Mouse (Mus musculus): ENCODE results near the gene Slc12a6. TPM values are rescaled to one million over a fixed set of nuclear protein-coding genes. Genes with fewer than 3 reads are reported as not detected.

The Slc12a6 gene
- polyA plus RNA-seq, 1 experiment from 2014 or later, result 10.5 TPM

- H3K36me3 ChIP-seq, result peaks cover 9% of the 10 kb centered on the region; the same call in 1 of the 2 replicates
- WGBS, result 86% methylated on average over 2 of the region's 2 CpGs
- H3K4me2 ChIP-seq, result no peak overlapping the region
- H3K4me1 ChIP-seq, result no peaks in the 10 kb centered on the region
- H3K9me3 ChIP-seq, result no peaks in the 10 kb centered on the region
- no peak overlapping the region for H3K9ac ChIP-seq
- ATAC-seq (ENCODE audit: insufficient read depth, low FRiP score, low read depth), result no peak
- no peak overlapping the region for H3K27ac ChIP-seq
- no peaks in the 10 kb centered on the region for H3K27me3 ChIP-seq (replicated peaks)
- H3K4me3 ChIP-seq (replicated peaks), result no peak overlapping the region
These were observed 74.1 kb downstream of the Slc12a6 start for GRCm38 (mm10) chr2:112339736-112340135.

GRCm38 (mm10) chr2:112341117-112341516 lies 75.5 kb downstream of the Slc12a6 start:
- Histone ChIP-seq H3K9ac (no peak overlapping the region), H3K4me1 (no peaks in the 10 kb centered on the region), H3K27ac (no peak overlapping the region), H3K4me3 (replicated peaks) (no peak overlapping the region), H3K36me3 (peaks cover 8% of the 10 kb centered on the region; the same call in 1 of the 2 replicates), H3K9me3 (no peaks in the 10 kb centered on the region), H3K27me3 (replicated peaks) (no peaks in the 10 kb centered on the region), H3K4me2 (no peak overlapping the region)
- WGBS, result 69% methylated on average over 3 of the region's 3 CpGs
- no peak for ATAC-seq (ENCODE audit: insufficient read depth, low FRiP score, low read depth)

DNA sequence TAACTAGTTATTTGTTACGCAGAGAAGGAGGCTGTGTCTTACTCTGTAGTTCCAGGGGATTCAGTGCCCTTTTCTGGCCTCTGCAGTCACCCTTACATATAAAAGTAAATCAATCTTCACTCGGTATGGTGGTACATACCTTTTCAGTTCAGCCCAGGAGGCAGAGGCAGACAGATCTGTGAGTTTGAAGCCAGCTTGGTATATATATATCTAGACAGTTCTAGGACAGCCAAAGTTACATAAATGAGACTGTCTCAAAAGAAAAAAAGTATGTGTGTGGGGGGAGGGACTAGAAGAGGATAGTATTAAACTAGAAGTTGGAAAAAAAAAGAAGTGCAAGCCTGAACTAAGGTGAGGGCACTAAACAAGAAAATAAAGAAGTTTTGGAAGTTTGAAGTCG lies 82.6 kb downstream of the Slc12a6 start:
- 85% methylated on average over 3 of the region's 3 CpGs for WGBS
- Histone ChIP-seq H3K9me3 (no peaks in the 10 kb centered on the region), H3K4me3 (replicated peaks) (no peak overlapping the region), H3K27ac (no peak overlapping the region), H3K36me3 (peaks cover 12% of the 10 kb centered on the region; the same call in 1 of the 2 replicates), H3K9ac (no peak overlapping the region), H3K27me3 (replicated peaks) (no peaks in the 10 kb centered on the region), H3K4me1 (no peaks in the 10 kb centered on the region), H3K4me2 (no peak overlapping the region)
- ATAC-seq (ENCODE audit: insufficient read depth, low FRiP score, low read depth), result no peak

DNA sequence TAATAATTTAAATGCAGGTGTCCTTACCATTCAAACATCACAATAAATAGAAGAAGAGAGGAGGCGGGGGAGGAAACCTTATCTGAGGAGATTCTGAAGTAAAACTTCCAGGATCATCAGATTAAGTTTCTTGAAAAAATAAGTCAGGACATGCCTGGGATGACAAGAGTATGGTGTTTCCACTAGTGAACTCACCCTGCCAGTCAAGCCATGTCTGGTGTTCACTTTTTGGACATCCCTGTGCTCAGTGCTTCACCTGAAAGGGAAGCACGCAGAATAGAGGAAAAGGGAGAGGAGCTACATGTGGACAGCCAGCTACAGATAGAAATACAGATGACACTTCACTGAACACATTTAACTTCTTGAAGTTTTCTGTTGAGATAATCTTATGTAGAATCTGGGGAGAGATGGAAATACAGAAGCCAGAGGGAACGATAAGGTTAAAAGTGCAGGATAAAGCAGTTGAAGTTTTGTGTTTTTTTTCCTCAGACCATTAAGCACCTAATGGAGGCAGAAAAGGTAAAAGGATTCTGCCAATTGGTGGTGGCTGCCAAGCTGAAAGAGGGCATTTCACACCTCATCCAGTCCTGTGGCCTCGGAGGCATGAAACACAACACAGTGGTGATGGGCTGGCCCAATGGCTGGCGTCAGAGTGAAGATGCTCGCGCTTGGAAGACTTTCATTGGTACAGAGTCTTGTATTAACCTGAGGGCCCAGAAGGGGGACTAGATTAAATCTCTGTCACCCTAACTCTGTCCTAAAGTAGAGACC lies 88.2 kb downstream of the Slc12a6 start:
- Histone ChIP-seq H3K27ac (no peak overlapping the region), H3K4me1 (no peaks in the 10 kb centered on the region), H3K4me3 (replicated peaks) (no peak overlapping the region), H3K9me3 (no peaks in the 10 kb centered on the region), H3K4me2 (no peak overlapping the region), H3K27me3 (replicated peaks) (no peaks in the 10 kb centered on the region), H3K36me3 (peaks cover 25% of the 10 kb centered on the region), H3K9ac (no peak overlapping the region)
- WGBS, result 89% methylated on average over 7 of the region's 7 CpGs
- no peak for ATAC-seq (ENCODE audit: insufficient read depth, low FRiP score, low read depth)

DNA sequence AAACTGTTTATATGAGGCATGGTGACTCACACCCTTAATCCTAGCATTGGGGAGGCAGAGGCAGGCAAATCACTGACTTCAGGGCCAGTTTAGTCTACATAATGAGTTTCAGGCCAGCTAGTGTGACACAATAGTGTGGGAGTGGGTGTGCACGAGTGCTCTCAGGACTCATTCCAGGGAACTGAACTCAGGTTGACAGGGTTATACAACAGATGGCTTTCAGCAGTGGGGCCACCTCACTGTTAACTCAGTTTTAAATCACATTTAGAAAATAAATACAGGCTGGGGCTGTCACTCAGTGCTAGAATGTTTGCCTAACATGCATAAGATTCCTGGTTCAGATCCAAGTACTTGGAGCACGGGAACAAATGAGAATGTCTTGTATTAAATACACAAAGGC lies 94.0 kb downstream of the Slc12a6 start:
- no peak overlapping the region for H3K9ac ChIP-seq

DNA sequence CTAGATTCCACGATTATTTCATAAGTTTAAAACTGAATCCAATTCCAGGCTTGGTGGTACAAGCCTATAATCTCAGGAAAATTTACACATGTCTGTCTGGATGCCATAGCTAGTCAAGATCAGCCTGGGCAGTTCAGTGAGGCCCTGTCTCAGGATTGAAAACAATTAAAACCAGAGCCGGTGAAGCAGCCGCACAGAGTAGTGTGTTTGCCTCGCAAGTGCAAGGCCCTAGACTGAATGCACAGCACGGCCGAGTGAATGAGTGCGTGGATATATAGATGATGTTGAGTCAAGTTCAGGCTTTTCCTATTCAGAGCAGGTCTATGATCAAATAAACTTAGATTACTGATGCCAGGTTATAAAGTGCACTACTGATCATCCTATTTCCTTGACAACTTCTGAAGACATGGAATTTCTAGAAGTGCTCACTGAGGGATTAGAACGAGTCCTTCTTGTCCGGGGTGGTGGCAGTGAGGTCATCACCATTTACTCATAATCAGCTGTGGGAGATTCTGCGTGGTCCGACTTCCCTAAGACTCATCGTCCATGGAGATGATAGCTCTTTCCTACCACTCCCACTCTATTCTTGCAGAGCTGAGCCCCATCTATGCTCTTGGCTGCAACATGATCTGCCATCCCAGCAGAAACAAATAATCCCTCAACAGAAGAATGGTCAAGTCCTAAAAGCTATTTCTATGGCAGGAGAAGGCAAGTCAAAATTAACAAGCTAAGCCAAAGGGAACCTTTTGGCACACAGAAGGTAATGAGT lies 94.6 kb downstream of the Slc12a6 start:
- Histone ChIP-seq H3K27me3 (replicated peaks) (no peaks in the 10 kb centered on the region), H3K36me3 (peaks cover 33% of the 10 kb centered on the region), H3K9ac (no peak overlapping the region), H3K9me3 (no peaks in the 10 kb centered on the region), H3K4me3 (replicated peaks) (no peak overlapping the region), H3K27ac (no peak overlapping the region), H3K4me1 (no peaks in the 10 kb centered on the region), H3K4me2 (no peak overlapping the region)
- ATAC-seq (ENCODE audit: insufficient read depth, low FRiP score, low read depth), result no peak
- WGBS, result 83% methylated on average over 12 of the region's 12 CpGs

More for the DNA sequence above, 94.0 kb downstream of the Slc12a6 start:
- Histone ChIP-seq H3K27ac (no peak overlapping the region), H3K4me2 (no peak overlapping the region), H3K9me3 (no peaks in the 10 kb centered on the region), H3K27me3 (replicated peaks) (no peaks in the 10 kb centered on the region), H3K36me3 (peaks cover 33% of the 10 kb centered on the region), H3K4me3 (replicated peaks) (no peak overlapping the region), H3K4me1 (no peaks in the 10 kb centered on the region)
- ATAC-seq (ENCODE audit: insufficient read depth, low FRiP score, low read depth), result no peak
- WGBS, result 53% methylated on average over 2 of the region's 2 CpGs

DNA sequence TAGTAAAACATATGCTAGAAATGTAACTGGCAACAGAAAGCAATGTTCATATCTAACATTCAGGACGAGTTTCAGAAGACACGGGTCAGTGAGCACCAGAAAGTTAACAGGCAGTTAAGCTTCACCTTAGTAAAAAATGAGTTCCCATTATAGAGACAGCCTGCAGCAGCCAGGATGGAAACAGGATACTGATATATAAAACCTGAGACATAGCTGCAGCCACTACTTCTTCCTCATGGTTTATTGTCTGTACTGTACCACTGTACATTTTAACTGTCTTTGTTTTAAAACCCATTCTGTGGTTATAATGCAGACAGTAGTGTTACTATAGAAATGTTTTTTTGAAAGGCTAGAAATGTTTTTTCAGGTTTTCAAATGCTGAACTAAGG lies 95.2 kb downstream of the Slc12a6 start:
- Histone ChIP-seq H3K9ac (no peak overlapping the region), H3K4me2 (no peak overlapping the region), H3K4me3 (replicated peaks) (no peak overlapping the region), H3K9me3 (no peaks in the 10 kb centered on the region), H3K27ac (no peak overlapping the region), H3K27me3 (replicated peaks) (no peaks in the 10 kb centered on the region), H3K36me3 (peaks cover 33% of the 10 kb centered on the region), H3K4me1 (no peaks in the 10 kb centered on the region)
- 70% methylated on average over 2 of the region's 2 CpGs for WGBS
- ATAC-seq (ENCODE audit: insufficient read depth, low FRiP score, low read depth), result no peak

DNA sequence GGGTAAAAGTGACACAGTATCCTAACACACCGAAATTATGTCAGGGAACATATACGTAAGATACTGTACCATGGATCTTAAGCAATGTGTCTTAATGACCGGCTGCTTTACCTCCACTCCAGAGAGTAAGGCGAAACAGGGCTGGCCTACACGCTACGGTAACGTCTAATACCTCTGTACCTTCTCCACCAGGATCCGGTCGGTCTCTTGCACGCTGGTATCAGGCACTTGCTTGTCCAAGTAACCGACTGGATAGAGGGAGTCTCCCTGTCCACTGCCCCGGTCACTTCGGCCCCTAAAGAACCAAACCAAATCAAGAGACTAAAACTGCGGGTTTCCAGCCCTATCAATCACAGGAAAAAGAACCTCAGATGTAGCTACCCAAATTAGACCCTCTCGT lies 101.6 kb downstream of the Slc12a6 start:
- no peak overlapping the region for H3K27ac ChIP-seq
- H3K4me2 ChIP-seq, result peak overlapping the region; percentile 71
- H3K9me3 ChIP-seq, result no peaks in the 10 kb centered on the region
- 16% methylated on average over 15 of the region's 15 CpGs for WGBS
- H3K4me1 ChIP-seq, result no peaks in the 10 kb centered on the region; the same call in 1 of the 2 replicates
- H3K27me3 ChIP-seq (replicated peaks), result no peaks in the 10 kb centered on the region
- peak overlapping the region; percentile 99 for H3K4me3 ChIP-seq (replicated peaks)
- ATAC-seq (ENCODE audit: insufficient read depth, low FRiP score, low read depth), result peak; percentile 19; the same call in 1 of the 2 replicates
- peak overlapping the region; percentile 85 for H3K9ac ChIP-seq
- H3K36me3 ChIP-seq, result peaks cover 9% of the 10 kb centered on the region

DNA sequence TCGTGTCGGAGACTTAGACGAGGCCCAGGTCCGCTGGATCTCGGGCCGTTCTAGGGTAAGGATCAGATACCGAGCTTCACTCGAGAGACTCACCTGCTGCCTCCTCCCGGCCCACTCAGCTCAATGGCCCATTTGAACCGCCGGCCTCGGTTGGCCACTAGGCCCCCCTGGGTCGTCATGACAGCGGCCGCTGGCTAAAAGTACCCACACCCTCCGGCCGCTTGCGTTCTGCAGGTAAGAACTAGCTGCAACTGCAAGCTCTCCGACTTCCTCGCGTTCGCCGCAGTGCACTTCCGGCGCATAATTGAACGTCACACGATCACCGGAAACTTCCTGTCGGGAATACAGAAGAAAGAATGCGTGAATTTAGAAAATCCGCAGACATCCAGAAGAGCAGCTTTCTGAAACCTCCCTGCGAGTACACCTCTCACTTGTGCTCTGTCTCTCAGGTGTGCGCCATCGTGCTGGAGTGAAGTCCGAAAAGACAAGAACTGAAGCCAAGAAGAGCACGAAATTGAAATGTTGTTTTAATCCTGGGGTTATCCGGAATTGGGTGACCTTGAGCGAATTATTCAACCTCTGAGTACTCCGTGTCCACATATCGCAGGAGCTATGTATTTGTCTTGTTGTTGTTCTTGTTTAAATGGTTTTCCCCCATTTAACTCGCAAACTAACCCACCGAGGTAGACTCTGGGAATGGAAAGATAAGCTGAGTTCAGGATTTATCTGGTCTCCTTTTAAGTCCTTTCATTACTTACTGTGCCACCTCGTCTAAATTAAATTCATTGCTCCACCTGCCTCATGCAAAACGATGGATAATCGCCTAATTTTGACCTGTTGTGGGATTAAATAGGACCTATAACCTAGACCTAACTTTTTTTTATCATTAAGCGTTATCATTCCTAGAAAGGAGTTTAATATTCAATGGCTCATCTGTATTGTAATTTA lies 102.4 kb downstream of the Slc12a6 start, which contains the start of gene Emc4:
Gene Emc4 (minus strand): TSS at position 302 of the 948 bp plus-strand sequence.
- H3K4me3 ChIP-seq (replicated peaks), result peak within 1 kb of the TSS; percentile 99
- H3K4me1 ChIP-seq, result no peaks in the 10 kb centered on the region; the same call in 1 of the 2 replicates
- H3K36me3 ChIP-seq, result peaks cover 5% of the 10 kb centered on the region
- peak; percentile 90 for ATAC-seq (ENCODE audit: insufficient read depth, low FRiP score, low read depth)
- H3K9ac ChIP-seq, result peak within 1 kb of the TSS; percentile 85
- H3K4me2 ChIP-seq, result peak within 1 kb of the TSS; percentile 71
- H3K27ac ChIP-seq, result peak within 1 kb of the TSS; percentile 88
- no peaks in the 10 kb centered on the region for H3K27me3 ChIP-seq (replicated peaks)
- 2% methylated on average over 46 of the region's 46 CpGs for whole genome bisulfite sequencing
- H3K9me3 ChIP-seq, result no peaks in the 10 kb centered on the region

- no peak for ATAC-seq (ENCODE audit: insufficient read depth, low FRiP score, low read depth)
- Histone ChIP-seq H3K27ac (no peak overlapping the region), H3K4me3 (replicated peaks) (no peak overlapping the region), H3K4me2 (no peak overlapping the region), H3K4me1 (no peaks in the 10 kb centered on the region; the same call in 1 of the 2 replicates), H3K27me3 (replicated peaks) (no peaks in the 10 kb centered on the region), H3K9ac (no peak overlapping the region), H3K36me3 (no peaks in the 10 kb centered on the region; the same call in 1 of the 2 replicates), H3K9me3 (no peaks in the 10 kb centered on the region)
- WGBS, result 62% methylated on average over 5 of the region's 5 CpGs
These were observed 104.3 kb downstream of the Slc12a6 start for GRCm38 (mm10) chr2:112369941-112370340.

- Histone ChIP-seq H3K27me3 (replicated peaks) (no peaks in the 10 kb centered on the region), H3K36me3 (no peaks in the 10 kb centered on the region), H3K4me2 (no peak overlapping the region), H3K27ac (no peak overlapping the region), H3K4me1 (no peaks in the 10 kb centered on the region), H3K9me3 (no peaks in the 10 kb centered on the region), H3K4me3 (replicated peaks) (no peak overlapping the region), H3K9ac (no peak overlapping the region)
- ATAC-seq (ENCODE audit: insufficient read depth, low FRiP score, low read depth), result no peak
- WGBS, result 53% methylated on average over 4 of the region's 4 CpGs
These were observed 107.5 kb downstream of the Slc12a6 start for GRCm38 (mm10) chr2:112373141-112373540.
